Mouse (Mus musculus): ENCODE measurements around the gene Celsr3.

Gene Celsr3

DNA sequence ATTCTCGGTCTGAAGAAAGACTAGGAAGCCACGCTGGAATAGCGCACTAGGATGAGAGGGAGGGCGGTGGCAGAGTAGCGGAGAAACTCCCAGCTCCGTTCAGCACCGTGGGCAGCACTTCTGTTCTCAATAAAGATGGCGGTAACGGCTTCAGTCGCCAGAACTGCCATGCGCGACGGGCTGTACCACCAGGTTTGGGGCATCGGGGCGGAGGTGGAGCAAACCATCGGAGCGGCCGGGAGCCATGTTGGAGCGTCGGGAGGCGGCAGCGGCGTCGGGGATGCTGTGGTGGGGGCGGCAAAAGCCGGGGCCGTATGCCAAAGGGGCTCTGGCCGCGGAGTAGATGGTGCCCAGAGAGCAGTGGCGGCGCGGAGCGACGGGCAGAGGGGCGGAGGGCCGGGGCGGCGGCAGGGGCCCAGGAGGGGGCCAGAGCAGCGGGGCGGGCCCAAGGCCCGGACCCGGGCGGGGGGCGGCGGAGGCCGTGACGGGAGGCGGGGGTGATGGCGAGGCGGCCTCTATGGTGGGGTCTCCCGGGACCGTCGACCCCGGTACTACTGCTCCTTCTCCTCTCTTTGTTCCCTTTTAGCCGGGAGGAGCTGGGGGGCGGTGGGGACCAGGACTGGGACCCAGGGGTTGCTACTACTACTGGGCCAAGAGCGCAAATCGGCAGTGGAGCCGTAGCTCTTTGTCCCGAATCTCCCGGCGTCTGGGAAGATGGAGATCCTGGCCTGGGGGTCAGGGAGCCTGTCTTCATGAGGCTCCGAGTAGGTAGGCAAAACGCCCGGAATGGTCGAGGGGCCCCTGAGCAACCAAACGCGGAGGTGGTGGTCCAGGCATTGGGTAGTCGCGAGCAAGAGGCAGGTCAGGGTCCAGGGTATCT, at the start of gene Celsr3:
TSS of gene Celsr3 (plus strand) at position 501 of the 880 bp plus-strand sequence.
- no peak for DNase-seq (ENCODE audit: low read depth, low spot score)

DNA sequence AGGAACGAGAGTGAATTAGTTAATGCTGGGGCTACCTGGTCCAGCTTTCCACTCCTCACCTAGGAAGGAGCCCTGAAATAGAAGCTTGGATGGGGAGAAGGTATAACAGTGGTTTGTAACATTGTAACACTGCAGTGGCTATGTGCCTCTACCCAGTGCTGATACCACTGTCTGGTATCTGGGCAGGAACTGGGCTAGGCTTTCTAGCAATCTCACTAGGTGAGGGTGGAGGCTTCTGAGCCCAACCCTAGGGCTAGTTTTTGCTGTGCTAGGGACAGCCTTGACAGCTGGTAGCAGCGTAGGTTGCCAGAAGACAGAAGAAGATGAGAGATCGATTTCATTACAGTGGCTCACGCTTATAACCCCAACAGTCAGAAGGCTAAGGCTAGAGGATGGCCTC, 49.5 kb upstream of the Celsr3 start:
- DNase-seq (ENCODE audit: low read depth, low spot score) = no peak

DNA sequence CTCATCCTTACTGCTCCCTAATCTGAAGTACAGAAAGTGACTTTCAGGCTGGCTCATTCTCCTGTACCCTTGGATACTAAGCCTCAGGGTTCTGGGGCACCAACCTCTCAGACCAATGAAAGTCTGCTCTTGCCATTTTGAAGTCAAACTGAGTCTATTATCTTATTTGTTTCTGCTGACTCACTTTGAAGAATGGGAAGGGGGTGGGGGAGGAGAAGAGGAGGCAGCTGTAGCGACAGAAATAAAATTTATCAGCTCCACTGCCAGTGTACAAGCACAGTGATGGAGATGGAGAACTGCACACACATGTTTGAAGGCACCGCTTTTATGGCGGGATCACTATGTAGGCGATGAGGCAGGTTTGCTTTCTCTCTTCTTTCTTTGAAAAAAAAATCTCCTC, 48.8 kb upstream of the Celsr3 start:
- DNase-seq (ENCODE audit: low read depth, low spot score) = no peak

DNA sequence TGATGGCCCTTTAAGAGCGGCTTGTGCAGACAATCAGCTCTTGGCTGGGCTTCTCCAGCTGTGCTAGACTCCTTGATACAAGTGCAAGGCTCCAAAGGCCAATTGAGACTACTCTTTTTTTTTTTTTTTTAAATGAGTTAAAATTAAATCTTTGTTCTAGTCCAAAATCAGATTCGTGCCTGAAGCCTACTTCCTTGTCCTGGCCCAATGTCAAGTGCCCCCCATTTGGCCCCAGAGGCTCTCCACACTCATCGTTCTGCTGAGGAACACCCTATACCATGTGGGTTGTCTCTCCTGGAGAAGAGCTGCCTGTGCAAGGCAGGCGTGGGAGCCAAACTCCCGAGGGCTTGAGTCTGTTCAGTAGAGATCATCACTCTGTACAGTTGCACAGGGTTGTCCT, 45.2 kb upstream of the Celsr3 start:
- no peak for DNase-seq (ENCODE audit: low read depth, low spot score)

DNA sequence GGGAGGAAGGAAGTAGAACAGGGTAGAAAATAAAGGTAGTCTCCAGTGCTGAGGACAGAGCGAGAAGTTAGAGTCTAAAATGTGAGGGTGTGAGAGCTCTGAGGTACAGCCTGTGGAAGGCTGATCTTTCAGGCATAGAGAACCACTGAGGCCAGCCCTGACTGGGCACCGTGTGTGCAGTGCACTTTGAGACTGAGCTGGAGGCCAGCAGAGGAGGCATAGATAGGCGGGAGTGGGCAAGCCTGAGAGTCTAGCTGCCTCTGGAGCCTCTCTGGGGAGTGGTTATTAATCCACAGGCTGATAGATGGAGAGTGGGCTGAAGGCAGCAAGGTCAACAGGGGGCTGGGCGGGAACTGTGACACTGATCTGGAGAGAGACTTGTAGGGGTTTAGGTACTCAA, 44.2 kb upstream of the Celsr3 start:
- DNase-seq (ENCODE audit: low read depth, low spot score) = no peak

DNA sequence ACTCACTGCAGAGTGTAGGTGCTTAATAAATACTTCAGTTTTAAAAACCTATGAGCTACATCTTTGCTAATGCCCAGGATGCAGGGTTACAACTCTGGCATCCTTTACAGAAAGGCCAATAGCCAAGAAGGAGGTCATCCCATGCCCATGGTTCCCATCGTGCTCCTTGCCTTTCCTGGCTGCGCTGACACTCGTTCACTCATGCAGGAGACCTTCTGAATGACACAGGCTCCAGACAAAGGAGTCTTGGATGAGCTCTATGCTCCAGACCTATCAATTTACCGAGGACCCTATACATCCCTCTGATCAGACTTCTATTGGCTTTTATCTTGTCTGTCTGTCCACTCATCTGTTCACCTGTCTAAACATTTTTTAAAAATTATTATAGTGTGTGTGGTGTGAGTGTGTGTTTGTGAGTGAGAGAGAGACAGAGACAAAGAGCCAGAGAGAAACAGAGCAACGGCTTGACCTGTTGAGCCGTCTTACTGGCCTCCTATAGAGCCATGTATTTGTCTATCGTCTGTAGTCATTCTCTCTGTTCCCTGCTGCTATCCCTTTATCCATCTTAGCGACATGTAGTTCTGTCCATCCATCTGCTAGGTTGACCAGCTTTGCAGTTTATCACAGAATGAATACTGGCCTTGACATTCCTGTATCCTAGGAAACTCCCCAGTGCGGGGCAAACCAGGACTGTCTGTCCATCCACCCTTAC, 43.1 kb upstream of the Celsr3 start:
- DNase-seq (ENCODE audit: low read depth, low spot score) = no peak

DNA sequence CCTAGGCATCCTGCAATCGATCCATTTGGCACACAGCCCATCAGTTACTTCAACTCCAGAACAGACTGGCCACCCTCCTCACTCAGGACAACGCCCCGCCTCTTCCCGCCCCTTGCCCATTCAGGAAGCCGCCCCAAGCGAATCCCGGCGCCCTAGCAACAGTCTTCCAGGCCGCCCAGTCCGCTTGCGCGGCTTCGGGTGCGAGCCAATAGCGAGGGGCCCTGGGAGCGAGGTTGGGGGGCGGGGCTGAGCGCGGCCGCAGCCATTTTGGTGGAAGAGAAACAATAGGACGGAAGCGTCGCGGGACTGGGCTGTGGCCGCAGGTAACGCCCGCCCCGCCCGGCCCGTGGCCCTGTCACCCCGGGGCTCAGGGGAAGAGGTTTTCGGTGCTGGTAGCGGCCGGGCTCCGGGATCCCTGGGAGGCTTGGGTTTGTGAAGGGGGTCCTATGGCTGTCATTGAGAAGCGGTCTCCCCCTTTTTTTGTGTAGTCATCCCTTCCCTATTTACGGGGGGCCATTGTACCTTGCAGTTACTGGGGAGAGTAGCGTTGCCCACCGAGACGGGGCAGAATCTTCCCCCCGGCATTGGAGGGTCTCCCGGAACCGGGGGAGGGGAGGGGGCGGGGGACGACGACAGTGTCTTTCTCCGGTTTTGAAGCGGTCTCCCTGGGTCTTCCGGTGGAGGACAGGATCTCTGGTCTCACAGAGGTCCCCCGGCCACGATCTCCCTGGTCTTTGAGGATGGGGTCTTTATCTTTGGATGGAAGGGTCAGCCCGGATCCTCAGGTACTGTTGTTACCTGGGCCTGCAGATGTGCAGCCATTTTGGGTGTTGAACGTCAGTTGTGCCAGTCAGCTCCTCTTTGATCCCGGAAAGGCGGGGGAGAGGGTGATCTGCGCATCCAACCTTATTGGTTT, 42.3 kb upstream of the Celsr3 start, which contains the start of gene Ip6k2:
TSS of gene Ip6k2 (plus strand) at position 249 of the 916 bp plus-strand sequence.
- DNase-seq (ENCODE audit: low read depth, low spot score) = peak; percentile 93

DNA sequence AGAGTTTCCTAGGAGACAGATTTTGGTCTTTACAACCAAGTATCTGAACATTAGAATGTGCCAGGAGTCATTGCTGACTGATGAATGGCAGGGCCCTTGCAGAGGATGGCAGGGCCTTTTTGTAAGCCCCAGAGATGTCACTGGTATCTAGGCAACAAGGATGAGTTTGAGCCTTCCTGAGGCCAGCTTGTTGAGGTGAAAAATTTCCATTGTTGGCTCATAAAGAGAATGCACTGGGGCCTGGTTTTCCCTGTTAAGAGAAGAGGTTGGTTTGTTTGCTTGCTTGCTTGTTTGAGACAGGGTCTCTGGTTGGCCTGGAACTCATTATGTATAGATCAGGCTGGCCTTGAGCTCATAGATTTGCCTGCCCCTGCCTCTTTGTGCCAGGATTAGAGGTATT, 40.7 kb upstream of the Celsr3 start:
- DNase-seq (ENCODE audit: low read depth, low spot score) = peak; percentile 45

DNA sequence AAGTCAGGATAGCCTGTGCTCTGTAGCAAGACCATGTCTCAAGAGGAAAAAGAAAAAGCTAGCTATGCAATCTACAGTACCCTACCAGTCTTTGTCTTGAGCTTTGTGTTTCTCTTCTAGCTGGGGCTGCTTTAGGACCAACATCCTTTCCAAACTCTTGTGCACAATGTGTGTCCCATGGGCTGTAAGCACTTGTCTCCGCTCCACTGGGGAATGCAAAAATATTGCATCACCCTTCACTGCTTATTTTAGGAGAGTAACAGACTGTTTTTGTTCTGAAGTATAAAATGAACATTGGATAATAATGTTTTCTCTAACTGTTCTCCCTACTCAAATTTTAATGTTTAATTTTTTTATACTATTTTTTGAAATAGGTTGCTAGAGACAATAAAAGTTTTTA, 39.6 kb upstream of the Celsr3 start:
- DNase-seq (ENCODE audit: low read depth, low spot score) = no peak

DNA sequence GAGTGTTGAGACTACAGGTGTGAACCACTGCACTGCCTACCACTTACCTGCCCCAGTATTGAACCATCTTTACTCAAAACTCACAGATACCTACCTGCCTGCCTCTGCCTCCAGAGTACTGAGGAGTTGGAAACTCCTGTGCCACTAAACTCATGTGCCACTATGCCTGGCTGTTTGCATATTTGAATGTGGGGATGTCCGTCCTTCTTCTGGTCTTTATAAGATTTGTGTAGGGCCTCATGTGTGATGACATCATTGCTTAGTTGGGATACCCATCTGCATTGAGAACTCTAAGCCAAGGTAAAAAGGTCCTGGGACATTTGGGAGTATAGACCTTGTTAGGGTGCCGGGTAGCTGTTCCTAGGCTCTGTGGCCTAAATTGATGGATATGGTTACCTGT, 39.0 kb upstream of the Celsr3 start:
- no peak for DNase-seq (ENCODE audit: low read depth, low spot score)

DNA sequence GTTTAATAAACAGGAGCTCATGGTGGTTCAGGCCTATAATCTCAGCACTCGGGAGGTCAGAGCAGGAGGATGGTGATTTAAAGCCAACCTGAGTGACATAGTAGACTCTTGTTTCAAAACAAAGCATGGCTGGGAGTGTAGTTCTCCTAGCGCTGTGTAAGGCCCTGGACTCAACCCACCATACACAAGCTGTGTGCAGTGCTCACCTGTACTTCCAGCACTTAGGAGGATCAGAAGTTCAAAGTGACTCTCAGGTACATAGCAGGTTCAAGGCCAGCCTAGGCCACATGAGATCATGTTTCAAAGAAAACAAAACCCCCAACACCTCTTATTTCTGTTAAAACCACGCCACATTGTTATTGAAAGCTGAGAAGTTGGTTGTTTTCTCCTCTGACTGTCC, 37.4 kb upstream of the Celsr3 start:
- no peak for DNase-seq (ENCODE audit: low read depth, low spot score)

DNA sequence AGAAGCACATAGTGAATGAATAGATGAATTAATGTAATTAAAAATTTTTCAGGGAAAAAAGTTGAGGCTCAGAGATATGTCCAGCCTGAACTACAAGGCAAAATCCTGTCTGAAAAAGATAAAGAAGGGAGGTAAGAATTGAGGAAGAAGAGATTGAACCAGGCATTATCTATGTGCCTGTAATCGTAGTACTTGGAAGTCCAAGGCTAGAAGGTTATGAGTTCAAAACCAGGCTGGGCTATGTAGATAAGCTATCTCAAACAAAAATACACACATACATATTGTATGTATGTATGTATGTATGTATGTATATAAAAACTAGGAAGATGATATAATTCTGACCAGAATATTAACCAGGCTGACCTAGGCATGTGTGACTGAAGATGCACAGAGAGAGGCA, 33.8 kb upstream of the Celsr3 start:
- no peak for DNase-seq (ENCODE audit: low read depth, low spot score)

DNA sequence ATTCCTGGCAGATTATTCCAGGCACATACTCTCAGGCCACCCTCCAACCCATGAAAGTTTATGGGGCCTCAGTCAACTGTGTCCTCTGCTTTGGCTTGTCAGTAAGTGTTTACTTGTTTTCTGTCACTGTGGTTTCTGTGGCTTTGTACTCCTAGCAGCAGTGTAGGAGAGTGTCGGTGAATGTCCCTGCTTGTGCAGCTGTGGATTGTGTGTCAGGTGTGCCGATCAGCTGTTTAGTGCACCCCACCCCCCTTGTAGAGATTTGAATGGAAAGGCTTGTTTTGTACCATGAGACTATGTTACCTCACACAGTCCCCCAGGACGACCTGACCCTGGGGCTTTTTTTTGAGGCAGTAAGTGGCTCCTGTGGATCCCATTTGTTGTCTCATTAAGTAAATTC, 33.4 kb upstream of the Celsr3 start:
- no peak for DNase-seq (ENCODE audit: low read depth, low spot score)

DNA sequence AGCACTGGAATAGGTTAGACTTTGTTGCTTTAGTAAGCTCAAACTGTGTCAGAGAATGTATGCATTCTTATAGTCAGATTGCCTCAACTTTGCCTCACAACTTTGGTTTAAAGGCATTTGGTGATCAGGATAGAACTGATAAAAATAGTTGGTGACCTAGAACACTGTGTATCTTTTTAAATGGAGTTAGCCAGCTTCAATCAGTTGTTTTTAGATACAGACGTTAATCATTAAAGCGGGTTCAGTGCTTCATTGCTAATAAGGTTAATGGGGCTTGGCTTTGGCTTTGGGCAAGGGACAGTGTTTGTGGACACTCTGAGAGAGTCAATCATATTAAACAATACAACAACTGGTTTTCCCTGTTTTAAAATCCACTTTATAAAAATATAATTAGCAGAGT, 30.8 kb upstream of the Celsr3 start:
- no peak for DNase-seq (ENCODE audit: low read depth, low spot score)

DNA sequence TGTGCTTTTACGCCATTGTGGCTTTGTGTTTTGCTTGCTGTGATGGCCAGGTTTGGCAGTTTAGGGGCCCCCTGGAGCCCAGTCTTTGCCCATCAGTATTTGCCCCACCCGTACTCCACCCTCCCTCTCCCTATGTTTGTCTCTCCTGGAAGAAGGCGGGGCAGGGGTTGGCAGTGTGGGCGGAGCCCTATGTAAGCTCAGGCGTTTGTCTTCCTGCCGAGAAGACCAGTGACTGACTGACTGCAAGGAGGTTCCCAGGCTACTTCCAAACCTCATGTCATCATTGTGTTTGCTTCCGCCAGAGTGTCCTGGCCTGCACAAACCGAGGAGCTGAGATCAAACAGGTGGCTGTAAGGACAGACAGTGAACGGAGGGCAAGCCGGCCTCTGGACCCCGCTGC, 30.4 kb upstream of the Celsr3 start:
- DNase-seq (ENCODE audit: low read depth, low spot score) = peak; percentile 79

DNA sequence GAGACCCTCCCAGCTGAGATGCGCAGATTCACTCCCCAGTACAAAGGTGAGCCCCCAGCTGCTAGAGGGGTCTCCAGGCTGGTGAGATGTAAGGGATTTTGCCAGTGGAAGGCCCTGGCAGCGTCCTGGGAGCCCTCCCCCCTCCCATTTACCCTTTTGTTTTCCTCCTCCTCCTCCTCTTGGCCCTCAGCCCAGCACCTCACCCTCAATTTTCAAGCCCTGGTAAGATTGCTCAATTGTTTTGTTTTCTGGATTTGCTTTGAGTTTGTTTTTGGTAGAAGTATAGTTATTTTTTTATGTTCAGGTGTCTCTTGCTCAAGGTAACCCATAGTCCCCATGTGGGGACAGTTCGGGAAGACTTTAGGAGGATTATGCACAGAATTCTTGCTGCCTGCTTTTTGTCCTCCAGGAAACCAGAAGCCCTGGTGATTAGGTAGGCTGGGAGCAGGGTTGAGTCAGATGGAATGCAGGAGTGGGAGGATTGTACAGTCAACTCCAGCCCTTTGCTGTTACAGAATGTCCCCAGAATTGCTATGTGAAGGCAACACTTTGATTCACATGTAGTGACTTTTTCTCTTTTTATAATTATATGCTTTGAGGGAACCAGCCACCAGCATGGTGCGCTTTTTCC, 29.7 kb upstream of the Celsr3 start:
- peak; percentile 83 for DNase-seq (ENCODE audit: low read depth, low spot score)

DNA sequence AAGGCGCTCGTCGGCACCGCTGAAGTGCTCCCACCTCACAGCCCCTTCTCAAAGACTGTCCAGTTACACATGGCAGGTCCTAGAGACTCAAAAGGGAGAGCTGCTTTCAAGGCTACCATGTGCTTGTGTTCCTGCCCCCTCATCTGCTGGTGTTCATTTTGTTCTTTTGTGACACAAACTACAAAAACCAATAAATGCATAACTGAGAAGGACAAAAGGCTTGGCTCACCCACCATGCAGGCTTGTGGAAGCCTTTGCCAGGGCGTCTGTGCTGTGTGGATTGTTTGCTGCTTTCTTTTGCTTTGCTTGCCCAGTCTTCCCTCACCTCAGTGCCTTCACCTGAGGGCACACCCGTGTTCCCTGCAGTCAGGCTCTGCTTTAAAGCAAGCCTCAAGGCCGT, 28.6 kb upstream of the Celsr3 start:
- DNase-seq (ENCODE audit: low read depth, low spot score) = no peak

DNA sequence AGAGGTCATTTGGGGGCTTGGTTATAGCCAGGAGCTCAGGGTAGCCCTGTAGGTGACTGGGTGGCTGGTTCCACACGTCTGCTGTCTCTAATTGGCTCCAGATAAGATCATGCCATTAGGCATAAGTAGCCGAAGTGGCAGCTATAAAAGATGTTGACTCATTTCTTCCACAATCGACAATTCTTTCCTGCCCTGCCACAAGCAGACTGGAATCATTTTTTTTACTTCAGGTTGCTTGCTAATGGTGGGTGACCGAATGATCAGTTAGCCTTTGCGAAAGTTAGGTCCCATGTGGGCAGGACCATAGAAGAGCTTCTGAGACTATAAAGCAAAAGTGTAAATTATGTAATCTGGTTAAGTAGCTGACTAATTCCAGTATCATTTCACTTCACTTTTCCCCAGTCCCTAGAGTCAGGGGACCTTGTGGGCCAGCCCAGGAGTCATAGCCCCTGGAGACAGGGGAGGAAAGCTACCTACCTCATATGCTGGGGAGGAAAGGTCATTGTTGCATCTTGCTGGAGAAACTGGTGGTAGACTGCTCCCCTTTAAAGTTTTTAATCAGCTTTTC, 27.5 kb upstream of the Celsr3 start:
- peak; percentile 25 for DNase-seq (ENCODE audit: low read depth, low spot score)

DNA sequence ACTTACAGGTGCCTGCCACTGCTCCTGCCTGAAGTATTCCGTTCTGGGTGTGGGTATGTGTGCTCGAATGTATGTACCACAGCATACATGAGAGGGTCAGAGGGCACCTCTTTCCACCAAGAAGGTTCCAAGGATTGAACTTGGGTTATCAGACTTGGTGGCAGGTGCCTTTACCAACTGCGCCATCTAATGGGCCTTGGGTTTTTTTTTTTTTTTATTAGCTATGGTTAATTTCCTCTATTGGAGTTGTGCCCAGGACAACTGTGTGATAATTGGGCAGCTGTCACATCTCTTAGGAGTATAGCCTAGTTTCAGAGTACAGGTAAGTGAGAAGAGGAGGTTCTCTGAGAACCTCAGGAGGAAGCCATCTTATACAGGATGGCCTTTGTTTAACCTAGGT, 26.6 kb upstream of the Celsr3 start:
- no peak for DNase-seq (ENCODE audit: low read depth, low spot score)

DNA sequence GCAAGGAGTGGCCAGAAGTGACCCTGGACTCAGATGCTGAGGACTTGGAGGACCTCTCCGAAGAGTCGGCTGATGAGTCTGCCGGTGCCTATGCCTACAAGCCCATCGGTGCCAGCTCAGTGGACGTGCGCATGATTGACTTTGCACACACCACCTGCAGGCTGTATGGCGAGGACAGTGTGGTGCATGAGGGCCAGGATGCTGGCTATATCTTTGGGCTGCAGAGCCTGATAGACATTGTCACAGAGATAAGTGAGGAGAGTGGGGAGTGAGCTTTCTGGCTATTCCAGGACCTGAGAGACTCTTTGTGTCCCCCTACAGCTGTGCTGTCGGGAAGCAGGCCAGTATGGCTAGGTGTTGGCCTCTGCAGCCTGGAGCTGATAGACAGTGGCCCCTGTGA, 20.4 kb upstream of the Celsr3 start:
- DNase-seq (ENCODE audit: low read depth, low spot score) = no peak

DNA sequence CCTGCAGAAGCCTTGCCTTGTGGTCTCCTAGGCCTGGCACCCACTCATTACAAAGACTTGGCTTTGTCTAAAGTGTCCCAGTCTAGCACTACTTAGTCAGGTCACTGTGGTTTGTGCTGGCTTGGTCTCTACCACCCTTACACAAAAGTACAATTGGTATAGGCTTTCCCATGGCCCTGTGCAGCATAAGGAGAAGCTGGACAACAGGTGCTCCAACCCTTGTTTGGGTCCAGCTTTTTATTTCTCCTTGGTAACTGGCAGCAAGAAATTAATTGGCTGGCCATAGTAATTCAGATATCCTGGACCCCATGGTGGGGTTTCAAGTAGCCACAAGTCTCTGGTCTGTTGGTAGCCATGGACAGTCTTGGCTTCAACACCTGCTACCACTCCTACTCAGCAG, 19.7 kb upstream of the Celsr3 start:
- DNase-seq (ENCODE audit: low read depth, low spot score) = no peak
